Mouse (Mus musculus) heart, postnatal 0 days (tissue): ENCODE results near the gene Vps13c. TPM values are rescaled to one million over a fixed set of nuclear protein-coding genes. Genes with fewer than 3 reads are reported as not detected.

Experiments
- ATAC-seq: fragments of 200-750 bp; cut with Nextera tagmentation; 2 replicates; pipeline ENCODE4 v1.8.0; 2017; ENCODE audit warnings: low read depth, moderate number of reproducible peaks, moderate library complexity; ENCODE audit not compliant: insufficient read depth
- DNase-seq: peaks from one replicate; pipeline ENCODE4 v3.0.0-alpha.2; 2016; ENCODE audit warnings: low spot score
- H3K27ac ChIP-seq: fragments of 300-500 bp; sonication (generic); 2 replicates; pipeline ENCODE4 v1.5.1; 2014; ENCODE audit warnings: low read depth, mild to moderate bottlenecking
- H3K27me3 ChIP-seq: fragments of 300-500 bp; sonication (generic); 2 replicates; pipeline ENCODE4 v1.6.1; 2014; ENCODE audit warnings: low read length, mixed read lengths; ENCODE audit not compliant: control insufficient read depth, insufficient read depth
- H3K36me3 ChIP-seq: fragments of 300-500 bp; sonication (generic); replicated peaks from 2 replicates; pipeline ENCODE4 v1.6.1; 2014; ENCODE audit warnings: low read length, mixed read lengths; ENCODE audit not compliant: control insufficient read depth, insufficient read depth
- H3K4me1 ChIP-seq: fragments of 300-500 bp; sonication (generic); 2 replicates; pipeline ENCODE4 v1.6.1; 2014; ENCODE audit warnings: antibody characterized with exemption; ENCODE audit not compliant: control insufficient read depth, insufficient read depth
- H3K4me2 ChIP-seq: fragments of 300-500 bp; sonication (generic); 2 replicates; pipeline ENCODE4 v1.6.1; 2014; ENCODE audit warnings: low read depth, mild to moderate bottlenecking, low read length, moderate library complexity
- H3K4me3 ChIP-seq: fragments of 300-500 bp; sonication (generic); 2 replicates; pipeline ENCODE4 v1.5.1; 2014; ENCODE audit warnings: low read depth, low read length
- H3K9ac ChIP-seq: fragments of 300-500 bp; sonication (generic); replicated peaks from 2 replicates; pipeline ENCODE4 v1.6.1; 2014; ENCODE audit warnings: low read depth, low read length, mixed read lengths
- H3K9me3 ChIP-seq: fragments of 300-500 bp; sonication (generic); replicated peaks from 2 replicates; pipeline ENCODE4 v1.6.1; 2016; ENCODE audit warnings: low read length; ENCODE audit not compliant: control insufficient read depth
- CTCF ChIP-seq: IDR thresholded peaks from 2 replicates; pipeline ENCODE4 v1.5.1; 2016; ENCODE audit warnings: antibody characterized with exemption, control low read depth, low read depth
- EP300 ChIP-seq: IDR thresholded peaks from 2 replicates; pipeline ENCODE4 v1.6.1; 2016; ENCODE audit warnings: antibody characterized with exemption, low read depth
- WGBS: fragments of 180-500 bp; shearing (Covaris S2); extraction: QIAGEN DNeasy Blood & Tissue Kit; methylation state at CpG from one replicate; pipeline ENCODE4 v1.1.7; 2014; 5-methylcytosine and 5-hydroxymethylcytosine counted together
- polyA plus RNA-seq: library from polyadenylated mRNA; unstranded; fragments of >200 nt; fragmentation: Nextera tagmentation; extraction: Ambion mirVana; gene quantifications from 2 replicates; pipeline ENCODE4 v1.2.1, GENCODE M21; 2015
- total RNA-seq: library from RNA; depleted of rRNA; stranded (reverse); fragments of >200 nt; gene quantifications from 2 replicates; pipeline ENCODE4 v1.2.3, GENCODE M21; 2014; ENCODE audit warnings: low replicate concordance

Vps13c gene
- total and polyA plus RNA-seq, 2 experiments from 2014 or later: 3.9 to 26.0 TPM

GRCm38 (mm10) chr9:67823131-67823530, 17.1 kb upstream of the Vps13c start:
- Histone ChIP-seq H3K9me3 (0 out of 2 replicates have a peak, but pooled peaks cover 4% of the 10 kb centered on the region), H3K4me1 (peaks cover 7% of the 10 kb centered on the region), H3K9ac (no peak overlapping the region), H3K27ac (no peak overlapping the region), H3K27me3 (no peaks in the 10 kb centered on the region), H3K4me3 (no peak overlapping the region), H3K4me2 (no peak overlapping the region), H3K36me3 (no peaks in the 10 kb centered on the region)
- WGBS: 35% methylated on average over 5 of the region's 5 CpGs
- no peak for TF ChIP-seq EP300
- no peak for TF ChIP-seq CTCF
- ATAC-seq (no peak), DNase-seq (no peak)

GRCm38 (mm10) chr9:67825527-67825926, 14.7 kb upstream of the Vps13c start:
- Histone ChIP-seq H3K4me1 (no peaks in the 10 kb centered on the region), H3K4me3 (no peak overlapping the region), H3K36me3 (no peaks in the 10 kb centered on the region), H3K27me3 (peaks cover 22% of the 10 kb centered on the region; the same call in 1 of the 2 replicates), H3K9ac (no peak overlapping the region), H3K4me2 (no peak overlapping the region), H3K27ac (no peak overlapping the region), H3K9me3 (no peaks in the 10 kb centered on the region)
- ATAC-seq (no peak), DNase-seq (no peak)
- TF ChIP-seq CTCF: no peak
- WGBS: 82% methylated on average over 7 of the region's 7 CpGs

GRCm38 (mm10) chr9:67828182-67828581, 12.0 kb upstream of the Vps13c start:
- no peak for ATAC-seq
- TF ChIP-seq EP300: no peak
- peak; percentile 84 for TF ChIP-seq CTCF
- H3K27ac ChIP-seq: no peak overlapping the region

GRCm38 (mm10) chr9:67830411-67831358, 9.5 kb upstream of the Vps13c start:
- ATAC-seq (peak; percentile 82), DNase-seq (no peak)
- no peak for TF ChIP-seq EP300
- no peak for TF ChIP-seq CTCF
- peaks cover 51% of the 10 kb centered on the region for H3K27me3 ChIP-seq
- no peak overlapping the region for H3K27ac ChIP-seq
- 3% methylated on average over 54 of the region's 84 CpGs for WGBS
- peaks cover 10% of the 10 kb centered on the region for H3K4me1 ChIP-seq
- H3K4me2 ChIP-seq: peak overlapping the region; percentile 94
- H3K36me3 ChIP-seq: no peaks in the 10 kb centered on the region
- 0 out of 2 replicates have a peak overlapping the region, but pooled peaks have one; percentile 2 for H3K9ac ChIP-seq
- H3K4me3 ChIP-seq: peak overlapping the region; percentile 59
- H3K9me3 ChIP-seq: 0 out of 2 replicates have a peak, but pooled peaks cover 3% of the 10 kb centered on the region

More at GRCm38 (mm10) chr9:67828182-67828581, 12.0 kb upstream of the Vps13c start:
- H3K36me3 ChIP-seq: no peaks in the 10 kb centered on the region
- H3K4me1 ChIP-seq: peaks cover 10% of the 10 kb centered on the region
- H3K9me3 ChIP-seq: no peaks in the 10 kb centered on the region
- no peak for DNase-seq
- 10% methylated on average over 3 of the region's 3 CpGs for WGBS
- H3K4me2 ChIP-seq: no peak overlapping the region
- H3K9ac ChIP-seq: no peak overlapping the region
- no peak overlapping the region for H3K4me3 ChIP-seq
- H3K27me3 ChIP-seq: peaks cover 47% of the 10 kb centered on the region

GRCm38 (mm10) chr9:67831359-67832045, 8.7 kb upstream of the Vps13c start:
- Histone ChIP-seq H3K4me3 (peak overlapping the region; percentile 59), H3K9ac (0 out of 2 replicates have a peak overlapping the region, but pooled peaks have one; percentile 2), H3K27ac (no peak overlapping the region), H3K9me3 (0 out of 2 replicates have a peak, but pooled peaks cover 3% of the 10 kb centered on the region), H3K4me1 (peaks cover 10% of the 10 kb centered on the region), H3K36me3 (no peaks in the 10 kb centered on the region), H3K4me2 (peak overlapping the region; percentile 94), H3K27me3 (peaks cover 51% of the 10 kb centered on the region)
- peak; percentile 44 for ATAC-seq
- TF ChIP-seq EP300 (no peak), CTCF (no peak)
- 1% methylated on average over 46 of the region's 57 CpGs for WGBS
- DNase-seq: no peak
